Mouse (Mus musculus): ENCODE data around the gene Zmynd11. TPM values are rescaled to one million over a fixed set of nuclear protein-coding genes. Genes with fewer than 3 reads are reported as not detected.

The Zmynd11 gene
- total RNA-seq, 2 experiments from 2014 or later, result 237 to 247 TPM

- DNase-seq (ENCODE audit: low spot score in 2 of 2), result no peak
Observed at GRCm38 (mm10) chr13:9715224-9715623, 49.9 kb downstream of the Zmynd11 start.

DNA sequence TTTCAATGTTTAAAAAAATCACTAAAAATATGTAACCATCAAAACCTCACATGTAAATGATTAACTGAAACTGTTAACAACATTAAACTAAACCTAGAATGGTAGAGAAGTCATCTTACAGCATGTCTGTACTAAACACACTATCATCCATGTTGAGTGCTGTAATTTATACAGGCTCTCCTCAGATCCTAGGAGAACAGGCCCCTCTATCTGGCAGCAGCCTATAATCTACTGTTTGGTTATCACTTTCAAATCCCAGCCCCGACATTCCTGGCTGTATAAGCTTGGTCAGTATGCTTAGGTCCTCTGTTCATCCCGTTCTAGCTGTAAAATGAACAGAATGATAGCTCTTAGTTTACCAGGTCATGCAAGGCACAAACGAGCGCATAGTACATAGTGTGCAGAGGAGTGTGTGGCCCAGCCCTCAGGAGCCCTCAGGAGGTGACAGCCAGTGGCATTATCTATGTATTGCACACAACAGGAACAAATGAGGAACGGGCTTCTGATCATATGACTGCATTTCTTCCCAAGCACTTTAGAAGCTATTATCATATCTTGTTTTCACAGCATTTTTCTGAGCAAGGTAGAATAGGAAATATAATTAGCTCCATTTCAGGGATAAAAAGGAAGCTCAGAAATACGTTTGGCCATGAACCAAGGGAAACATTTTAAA lies 51.5 kb downstream of the Zmynd11 start:
- DNase-seq (ENCODE audit: low spot score in 2 of 2), result no peak

DNA sequence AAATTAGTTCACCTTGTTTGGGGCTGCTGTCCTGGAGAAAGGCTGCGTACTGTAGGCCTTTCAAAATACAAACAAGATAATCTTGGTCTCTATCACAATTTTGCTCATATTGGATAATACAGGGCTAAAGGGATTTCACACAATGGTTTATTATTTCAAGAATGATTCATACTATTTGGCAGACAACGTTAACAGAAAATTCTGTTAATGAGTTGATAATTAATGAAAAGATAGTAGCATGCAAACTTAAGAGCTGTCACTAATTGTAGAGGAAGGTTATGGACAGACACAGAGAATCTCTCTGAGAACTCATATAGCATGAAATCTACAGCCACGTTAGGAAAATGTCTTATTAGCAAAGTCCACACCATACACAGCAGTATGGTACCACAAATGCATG lies 52.2 kb downstream of the Zmynd11 start:
- no peak for DNase-seq (ENCODE audit: low spot score in 2 of 2)

GRCm38 (mm10) chr13:9712409-9712808 lies 52.7 kb downstream of the Zmynd11 start:
- peak in 1 of 2 experiments; percentile 41 for DNase-seq (ENCODE audit: low spot score in 2 of 2)

- no peak for DNase-seq (ENCODE audit: low spot score in 2 of 2)
Observed at GRCm38 (mm10) chr13:9708433-9709240, 56.5 kb downstream of the Zmynd11 start.

DNA sequence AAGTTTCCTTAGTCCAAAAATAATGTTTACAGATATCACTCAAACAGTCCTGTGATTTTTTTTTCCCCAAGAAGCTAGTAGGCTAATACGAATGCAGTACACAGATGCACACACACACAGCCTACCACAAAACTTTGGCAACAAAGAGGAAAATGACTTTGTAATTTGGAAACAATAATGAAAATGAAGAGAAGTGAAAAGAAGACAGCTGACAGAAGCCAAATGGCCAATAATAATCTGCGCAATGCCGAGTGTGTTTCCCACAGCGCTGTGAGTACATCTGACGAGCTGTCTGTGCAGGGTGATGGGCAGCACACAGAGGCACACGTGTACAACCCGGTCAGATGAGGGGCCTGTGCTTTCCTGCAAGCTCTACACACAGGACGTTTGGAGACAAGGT lies 58.4 kb downstream of the Zmynd11 start:
- DNase-seq (ENCODE audit: low spot score in 2 of 2), result peak in 1 of 2 experiments; percentile 51

- no peak for DNase-seq (ENCODE audit: low spot score in 2 of 2)
Observed at GRCm38 (mm10) chr13:9702615-9703235, 62.4 kb downstream of the Zmynd11 start.

- no peak for DNase-seq (ENCODE audit: low spot score in 2 of 2)
Observed at GRCm38 (mm10) chr13:9697340-9697739, 67.8 kb downstream of the Zmynd11 start.

GRCm38 (mm10) chr13:9695809-9696208 lies 69.3 kb downstream of the Zmynd11 start:
- no peak for DNase-seq (ENCODE audit: low spot score in 2 of 2)

DNA sequence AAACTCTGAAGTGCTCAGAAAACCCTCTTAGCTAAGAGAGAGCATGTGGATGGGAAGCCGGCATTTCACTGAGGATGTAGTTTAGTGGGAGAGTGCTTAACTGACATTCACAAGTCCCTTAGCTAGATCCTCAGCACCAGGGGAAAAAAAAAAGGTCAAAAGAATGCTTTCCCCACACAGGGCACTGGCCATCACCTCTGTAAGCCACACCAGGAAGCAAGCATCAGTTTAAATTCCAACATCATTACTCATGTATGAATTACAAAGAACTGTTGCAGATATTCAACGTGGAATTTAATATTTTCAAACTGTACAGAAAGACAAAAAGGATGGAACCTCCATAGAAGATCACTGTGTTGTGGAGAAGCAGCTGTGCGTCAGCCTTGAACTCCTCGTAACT lies 69.7 kb downstream of the Zmynd11 start:
- no peak for DNase-seq (ENCODE audit: low spot score in 2 of 2)

DNA sequence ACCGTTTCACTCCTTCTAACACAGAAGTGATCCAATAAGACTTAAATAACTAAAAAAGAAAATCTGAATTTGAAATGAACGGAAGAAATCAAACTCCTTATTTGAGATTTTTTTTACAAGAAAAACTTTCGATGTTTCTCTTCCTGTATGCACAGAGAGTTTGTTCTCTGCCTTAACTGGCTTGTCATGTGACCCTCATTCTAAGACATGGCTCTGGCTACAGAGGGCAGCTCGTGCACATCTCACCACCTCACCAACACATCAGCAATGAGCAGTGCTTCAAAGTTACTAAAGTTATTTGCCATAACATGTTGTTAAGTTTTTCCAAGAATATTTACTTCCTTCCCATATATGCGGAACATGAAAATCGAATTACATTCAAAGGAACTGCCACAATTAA lies 70.5 kb downstream of the Zmynd11 start:
- DNase-seq (ENCODE audit: low spot score in 2 of 2), result no peak

DNA sequence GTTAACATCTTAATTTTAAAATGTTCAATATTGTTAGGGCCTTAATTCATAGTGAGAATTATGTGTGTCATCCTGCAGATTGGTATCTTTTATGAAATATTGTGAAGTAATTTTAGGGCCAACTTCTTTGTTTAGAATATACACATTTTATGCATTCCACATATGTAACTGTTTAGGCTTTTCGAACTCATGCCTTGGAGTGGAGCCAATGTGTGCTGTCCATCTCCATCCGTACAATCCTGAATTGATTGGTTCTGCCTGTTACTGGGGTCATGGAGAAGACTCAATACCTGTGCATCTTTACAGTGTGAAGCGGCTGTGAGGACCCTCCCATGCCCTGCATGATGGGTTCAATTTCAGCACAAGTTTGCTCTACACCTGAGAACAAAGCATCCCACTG lies 72.3 kb downstream of the Zmynd11 start:
- DNase-seq (ENCODE audit: low spot score in 2 of 2), result no peak

GRCm38 (mm10) chr13:9689366-9689765 lies 75.8 kb downstream of the Zmynd11 start:
- DNase-seq (ENCODE audit: low spot score in 2 of 2), result no peak

- no peak for DNase-seq (ENCODE audit: low spot score in 2 of 2)
Observed at GRCm38 (mm10) chr13:9686765-9687164, 78.4 kb downstream of the Zmynd11 start.

GRCm38 (mm10) chr13:9686261-9686660 lies 78.9 kb downstream of the Zmynd11 start:
- no peak for DNase-seq (ENCODE audit: low spot score in 2 of 2)

DNA sequence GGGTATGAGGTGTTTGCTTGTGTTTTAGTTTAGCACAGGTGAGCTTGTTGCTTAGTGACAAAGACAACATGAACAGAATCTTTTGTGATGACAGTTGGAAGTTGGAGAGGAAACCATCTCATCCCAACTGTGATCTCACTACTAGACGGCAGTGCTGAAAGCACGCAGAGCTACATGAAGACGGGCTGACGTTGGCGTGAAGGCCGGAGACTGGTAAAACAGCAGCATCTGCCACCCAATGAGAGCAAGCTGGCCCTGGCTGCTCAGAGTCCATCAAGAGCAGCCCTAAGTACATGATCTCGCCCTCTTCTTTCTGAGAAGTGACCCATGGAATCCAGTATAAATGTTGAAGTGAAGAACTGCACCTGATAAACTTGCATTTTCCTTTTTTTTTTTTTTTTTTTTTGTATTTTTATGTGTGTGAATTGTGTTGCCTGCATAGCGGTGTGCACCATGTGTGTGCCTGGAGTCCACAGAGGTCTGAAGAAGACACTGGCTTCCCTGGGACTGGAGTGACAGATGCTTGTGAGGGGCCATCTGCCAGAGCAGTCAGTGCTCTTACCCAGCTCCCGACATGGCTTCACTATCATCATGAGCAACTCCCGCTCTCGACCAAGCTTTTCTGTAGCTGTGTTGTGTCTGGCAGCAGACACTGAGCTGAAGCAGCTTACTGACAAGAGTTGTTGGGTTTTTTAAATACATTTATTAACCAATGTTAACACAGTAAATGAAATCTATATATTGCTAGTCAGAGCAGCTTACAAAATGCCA lies 80.8 kb downstream of the Zmynd11 start:
- peak; percentile 55 to 64 for DNase-seq (ENCODE audit: low spot score in 2 of 2)

DNA sequence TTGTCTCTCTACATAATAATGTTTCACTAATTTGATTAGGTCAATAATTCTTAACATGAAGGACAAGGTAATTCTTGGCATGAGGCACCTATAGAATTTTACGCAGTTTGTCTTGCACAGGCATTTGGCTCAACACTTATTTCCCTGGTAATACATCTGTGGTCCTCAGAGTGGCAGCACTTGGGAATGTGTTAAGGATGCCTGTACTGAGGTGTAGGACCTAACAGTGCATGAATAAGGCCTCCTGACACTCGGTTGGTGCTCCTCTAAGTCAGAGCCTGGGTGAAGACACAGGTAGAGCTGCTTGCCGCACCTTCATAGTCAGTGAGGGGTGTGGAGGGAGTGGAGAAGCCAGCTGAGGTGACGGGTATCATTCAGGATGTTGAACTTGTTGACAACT lies 81.8 kb downstream of the Zmynd11 start:
- DNase-seq (ENCODE audit: low spot score in 2 of 2), result no peak

DNA sequence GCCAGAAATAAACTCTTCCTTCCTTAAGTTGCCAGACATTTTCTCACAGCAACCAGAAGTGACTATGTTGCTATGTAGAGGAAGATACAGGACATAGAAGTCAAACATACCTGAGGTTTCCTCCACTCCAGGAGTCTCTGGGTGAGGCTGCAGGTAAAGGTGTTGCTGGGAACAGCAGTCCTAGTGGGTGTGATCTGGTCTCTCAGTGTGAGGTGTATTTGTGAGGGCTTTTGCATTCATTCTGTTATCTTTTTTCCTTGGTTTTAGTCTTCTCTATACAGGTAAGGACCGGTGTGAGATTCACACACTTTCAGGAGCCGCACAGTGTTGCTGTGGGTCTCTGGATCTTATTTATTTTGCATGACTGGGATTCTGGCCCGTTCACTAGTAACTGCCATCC lies 83.6 kb downstream of the Zmynd11 start:
- no peak for DNase-seq (ENCODE audit: low spot score in 2 of 2)

DNA sequence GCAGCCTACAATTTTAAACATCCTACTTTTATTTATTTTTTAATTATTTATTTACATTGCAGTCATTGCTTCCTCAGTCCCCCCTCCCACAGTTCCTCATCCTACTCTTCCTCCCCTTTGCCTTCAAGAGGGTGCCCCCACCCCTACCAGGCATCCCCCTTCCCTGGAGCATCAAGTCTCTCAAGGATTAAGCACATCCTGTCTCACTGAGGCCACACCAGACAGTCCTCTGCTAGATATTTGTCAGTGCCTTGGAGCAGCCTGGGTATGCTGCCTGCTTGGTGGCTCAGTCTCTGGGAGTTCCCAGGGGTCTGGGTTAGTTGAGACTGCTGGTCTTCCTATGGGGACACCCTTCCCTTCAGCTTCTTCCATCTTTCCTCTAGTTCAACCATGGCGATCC lies 91.0 kb downstream of the Zmynd11 start:
- DNase-seq (ENCODE audit: low spot score in 2 of 2), result no peak

DNA sequence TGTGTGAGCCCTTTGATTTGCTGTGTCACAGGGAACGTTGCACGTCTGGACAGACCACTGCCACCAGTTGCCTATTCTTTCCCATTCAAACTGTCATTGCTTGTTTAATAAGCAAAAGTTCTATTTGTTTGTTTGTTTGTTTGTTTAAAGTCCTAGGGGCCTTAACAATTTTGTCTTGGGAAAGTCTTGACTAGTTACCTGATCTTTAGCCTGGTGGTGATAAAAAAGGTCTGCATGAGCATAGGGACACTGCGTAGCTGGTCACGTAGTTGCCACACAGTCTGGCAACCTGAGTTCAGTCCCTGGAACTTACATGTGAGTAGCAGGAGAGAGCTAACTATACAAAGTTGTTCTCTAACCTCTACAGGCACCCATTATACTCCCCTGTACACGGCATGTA lies 95.9 kb downstream of the Zmynd11 start:
- DNase-seq (ENCODE audit: low spot score in 2 of 2), result no peak

DNA sequence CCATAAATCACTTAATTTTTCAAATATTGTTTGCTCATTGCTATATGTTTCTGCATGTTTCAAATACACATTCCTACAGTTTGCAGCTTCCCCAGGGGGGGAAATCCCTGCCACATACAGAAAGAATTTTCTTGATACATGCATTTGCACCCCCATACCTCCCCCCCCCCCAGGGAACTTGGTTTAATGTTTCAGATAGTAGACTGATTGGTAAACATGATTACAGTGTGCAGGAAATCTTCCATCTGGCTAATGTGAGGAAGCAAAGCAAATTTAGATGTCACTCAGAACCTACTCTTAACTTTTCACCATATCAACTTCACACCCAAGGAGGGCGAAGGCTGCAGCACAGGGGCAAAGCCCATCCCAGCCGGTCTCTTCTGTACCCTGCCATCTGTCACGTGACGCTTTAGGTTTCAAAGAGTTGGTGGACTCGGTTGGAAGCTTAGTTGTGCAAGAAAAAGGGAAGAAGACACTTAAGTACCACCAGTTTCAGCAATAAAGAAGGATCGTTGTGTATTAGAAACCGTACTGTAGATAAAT lies 97.1 kb downstream of the Zmynd11 start:
- DNase-seq (ENCODE audit: low spot score in 2 of 2), result no peak
